Mouse (Mus musculus): ENCODE data around the gene Ccl12.

Ccl12 gene

DNA sequence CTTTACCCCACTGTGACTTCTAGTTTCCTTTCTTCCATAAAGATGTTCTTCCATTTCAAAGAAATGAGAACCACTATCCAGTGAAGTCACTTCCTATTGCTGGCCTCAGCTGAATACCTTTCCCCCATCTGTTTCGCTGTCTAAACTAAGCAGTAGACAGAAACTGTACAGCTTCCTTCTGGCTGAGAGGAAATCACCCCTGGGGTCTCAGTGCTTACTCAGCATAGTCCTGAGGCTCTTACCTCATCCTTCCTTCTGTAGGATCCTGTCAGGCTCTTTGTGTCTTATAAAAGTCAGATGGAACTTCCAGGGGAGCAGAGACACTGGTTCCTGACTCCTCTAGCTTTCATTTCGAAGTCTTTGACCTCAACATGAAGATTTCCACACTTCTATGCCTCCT lies at the start of gene Ccl12:
Ccl12 (plus strand) TSS at position 317 of the 400 bp plus-strand sequence.
- DNase-seq (ENCODE audit: low read depth, low spot score) = no peak

DNA sequence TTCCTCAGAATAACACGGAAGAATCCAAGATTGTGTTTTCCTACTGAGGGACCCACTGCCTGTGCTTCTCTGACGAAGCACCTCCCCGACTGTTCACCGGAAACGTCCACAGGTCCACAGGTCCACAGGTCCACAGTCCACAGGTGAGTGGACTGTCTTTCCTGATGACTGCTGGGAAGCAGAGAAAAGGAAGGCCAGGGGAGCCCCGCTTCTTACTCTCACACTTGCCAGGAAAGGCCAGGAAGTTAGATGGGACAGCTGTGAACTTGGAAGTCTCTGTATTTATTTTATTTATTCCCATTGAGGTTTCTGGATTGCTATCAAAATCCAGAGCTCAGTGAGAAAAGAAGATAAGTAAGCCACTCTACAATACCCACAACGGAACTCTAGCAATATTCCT lies 47.8 kb upstream of the Ccl12 start:
- DNase-seq (ENCODE audit: low read depth, low spot score) = no peak

DNA sequence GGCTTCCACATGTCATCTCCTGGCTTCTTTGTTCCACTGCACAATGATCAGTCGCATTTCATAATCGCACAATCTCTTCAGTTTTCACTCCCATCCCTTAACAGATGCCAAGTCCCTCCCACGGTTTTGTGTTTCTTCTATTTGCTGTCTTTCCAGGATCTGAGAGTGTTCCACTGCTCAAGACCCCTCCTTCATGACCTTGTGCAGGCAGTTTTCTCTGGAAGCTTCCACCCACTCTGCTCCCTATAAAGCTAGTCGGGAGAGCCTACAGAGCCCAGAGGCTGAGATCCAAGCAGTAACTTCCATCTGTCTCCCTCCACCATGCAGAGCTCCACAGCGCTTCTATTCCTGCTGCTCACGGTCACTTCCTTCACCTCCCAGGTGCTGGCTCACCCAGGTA lies 44.0 kb upstream of the Ccl12 start, which contains the start of gene Ccl11:
Ccl11 (plus strand) TSS at position 178 of the 400 bp plus-strand sequence.
- no peak for DNase-seq (ENCODE audit: low read depth, low spot score)

DNA sequence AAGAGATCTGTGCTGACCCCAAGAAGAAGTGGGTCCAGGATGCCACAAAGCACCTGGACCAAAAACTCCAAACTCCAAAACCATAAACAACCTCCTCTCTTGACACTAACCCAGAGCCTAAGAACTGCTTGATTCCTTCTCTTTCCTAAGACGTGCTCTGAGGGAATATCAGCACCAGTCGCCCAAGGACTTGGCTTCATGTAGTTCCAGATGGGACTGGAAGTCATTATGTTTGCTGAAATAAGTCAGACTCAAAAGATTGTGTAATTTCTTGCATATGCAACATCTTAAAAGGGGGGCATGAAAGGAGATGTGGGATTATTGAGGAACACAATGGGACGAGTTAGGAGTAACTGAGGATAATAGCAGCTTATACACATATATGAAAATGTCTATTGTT lies 39.4 kb upstream of the Ccl12 start:
- no peak for DNase-seq (ENCODE audit: low read depth, low spot score)

DNA sequence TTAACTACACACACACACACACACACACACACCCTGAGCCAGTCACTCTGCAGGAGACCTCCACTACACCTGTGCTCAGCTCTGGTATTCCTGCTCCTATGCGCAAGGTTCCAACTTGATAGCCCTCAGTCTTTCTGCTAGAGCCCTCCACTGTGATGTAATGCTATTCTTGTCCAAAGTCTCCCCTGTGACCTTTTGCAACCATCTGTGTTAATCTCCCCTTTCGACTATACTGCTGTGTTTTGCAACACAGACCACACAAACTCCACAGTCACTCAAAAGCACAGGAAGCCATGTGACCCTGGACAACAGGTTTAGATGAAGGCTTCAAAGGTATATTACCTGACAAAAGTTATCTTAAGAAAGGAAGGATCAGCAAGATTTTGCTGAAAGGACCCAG lies 38.2 kb upstream of the Ccl12 start:
- no peak for DNase-seq (ENCODE audit: low read depth, low spot score)

DNA sequence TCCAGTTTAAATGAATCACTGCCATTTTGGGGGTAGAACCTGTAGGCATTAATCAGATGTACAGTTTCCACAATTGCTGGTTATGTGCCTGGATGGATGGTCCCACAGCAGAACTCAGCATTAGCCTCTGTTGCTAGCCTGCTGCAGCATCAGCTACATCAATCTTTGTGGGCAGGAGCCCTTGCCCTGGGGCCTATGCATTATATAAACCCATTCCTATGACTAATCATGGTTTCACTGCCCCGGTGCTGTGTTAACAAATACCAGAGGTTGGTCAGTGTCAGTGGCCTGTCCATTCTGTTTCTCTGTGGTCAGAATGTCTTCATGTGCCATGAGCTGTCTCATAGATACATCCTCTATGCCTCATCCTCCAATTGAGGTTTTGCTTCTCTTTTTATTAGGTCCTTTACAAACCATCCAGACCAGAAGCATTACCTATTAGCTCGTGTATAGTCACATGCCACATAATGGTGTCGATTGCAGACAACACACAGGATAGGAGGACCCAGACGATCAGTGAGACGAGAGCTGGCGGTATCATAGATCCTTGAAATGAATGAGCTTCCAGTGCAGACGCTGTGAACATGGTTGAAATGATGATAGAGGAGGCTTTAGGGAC lies 34.6 kb upstream of the Ccl12 start:
- no peak for DNase-seq (ENCODE audit: low read depth, low spot score)

DNA sequence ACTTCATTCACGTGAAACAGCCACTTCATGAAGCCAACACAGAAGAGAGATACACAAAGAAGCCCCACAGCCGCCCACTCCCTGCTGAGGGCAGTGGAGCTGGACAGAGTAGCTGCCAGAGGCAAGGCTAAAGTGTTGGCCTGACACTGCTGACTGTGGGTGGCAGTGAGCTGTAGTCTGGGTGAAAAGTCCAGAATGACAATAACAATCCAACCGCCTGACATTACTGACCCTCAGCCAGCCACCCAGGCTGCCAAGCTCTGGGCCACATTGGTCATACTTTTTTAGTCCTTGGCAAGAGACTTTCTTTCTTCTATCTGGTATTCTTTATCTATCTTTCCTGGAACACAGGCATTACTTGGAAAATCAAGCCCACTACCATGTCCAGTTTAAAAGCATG lies 30.6 kb upstream of the Ccl12 start:
- no peak for DNase-seq (ENCODE audit: low read depth, low spot score)

DNA sequence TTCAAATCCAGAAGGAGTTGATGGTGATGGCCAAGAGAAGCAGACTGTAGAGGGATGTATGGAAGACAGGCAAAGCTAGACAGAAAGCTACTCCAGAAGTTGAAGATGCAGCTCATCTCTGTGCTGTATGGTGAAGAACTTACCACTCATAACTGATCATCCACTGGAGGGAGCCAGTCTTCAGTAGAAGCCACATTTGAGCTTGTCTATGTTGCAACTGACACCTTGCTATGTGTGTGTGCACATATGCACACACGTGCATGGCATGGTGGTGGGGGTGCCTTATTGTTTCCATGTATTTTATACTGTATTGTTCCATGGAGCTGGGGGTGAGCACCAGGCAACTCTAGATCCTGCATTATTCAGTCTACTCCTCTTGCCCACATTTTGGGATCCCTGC lies 29.3 kb upstream of the Ccl12 start:
- no peak for DNase-seq (ENCODE audit: low read depth, low spot score)

DNA sequence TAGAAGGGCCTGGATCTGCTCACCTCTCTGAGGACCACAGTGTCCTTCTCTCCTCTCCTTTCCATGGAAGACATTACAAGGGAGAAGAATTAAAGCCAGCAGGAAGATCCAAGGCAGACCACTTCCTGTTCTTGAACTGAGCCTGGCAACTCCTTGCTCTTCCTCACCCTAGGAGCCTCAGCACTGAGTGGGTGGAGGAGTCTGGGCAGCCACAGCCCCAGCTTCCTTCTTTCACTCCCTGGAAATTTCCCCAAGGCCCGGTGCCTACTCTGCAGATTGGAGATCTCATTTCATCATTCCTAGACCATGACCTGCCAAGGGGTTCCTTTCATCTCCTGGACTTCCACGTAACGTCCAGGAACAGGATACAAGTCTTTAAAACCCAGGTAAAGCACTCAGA lies 28.7 kb upstream of the Ccl12 start:
- DNase-seq (ENCODE audit: low read depth, low spot score) = no peak

DNA sequence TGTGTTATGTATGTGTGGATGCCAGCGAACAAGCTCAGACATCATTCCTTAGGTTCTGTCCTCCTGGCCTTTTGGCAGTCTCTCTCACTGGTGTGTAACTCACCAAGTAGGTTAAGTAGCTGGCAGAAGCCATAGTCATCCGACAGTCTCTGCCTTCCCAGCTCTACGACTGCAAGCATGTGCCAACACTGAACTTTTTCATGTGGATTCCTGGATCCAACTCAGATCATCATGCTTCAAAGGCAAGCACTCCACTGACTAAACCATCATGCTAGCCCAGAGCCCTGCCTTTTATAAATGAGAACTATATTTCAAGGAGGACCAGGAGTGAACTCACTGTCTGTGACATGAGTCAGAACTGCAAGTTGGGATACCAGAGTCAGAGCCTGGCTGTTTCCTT lies 28.0 kb upstream of the Ccl12 start:
- no peak for DNase-seq (ENCODE audit: low read depth, low spot score)

DNA sequence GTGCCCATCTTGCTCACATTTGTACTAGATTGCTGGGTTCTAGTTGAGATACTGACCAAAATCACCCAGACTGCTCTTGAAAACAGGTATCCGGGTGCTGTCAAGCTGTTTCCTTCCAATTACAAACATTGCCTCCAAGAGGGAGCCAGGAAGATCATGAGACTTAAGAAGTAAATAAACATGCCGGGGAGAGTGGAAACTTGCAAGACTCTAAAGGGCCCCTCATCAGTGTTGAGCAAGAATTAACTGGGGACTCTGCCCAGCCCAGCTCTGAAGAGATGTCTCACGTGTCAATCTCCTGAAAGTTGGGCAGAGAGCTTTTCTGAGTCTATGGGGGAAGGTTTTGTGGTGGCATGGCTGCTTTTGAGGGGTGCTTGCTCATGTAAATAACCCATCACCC lies 24.6 kb upstream of the Ccl12 start:
- DNase-seq (ENCODE audit: low read depth, low spot score) = no peak

DNA sequence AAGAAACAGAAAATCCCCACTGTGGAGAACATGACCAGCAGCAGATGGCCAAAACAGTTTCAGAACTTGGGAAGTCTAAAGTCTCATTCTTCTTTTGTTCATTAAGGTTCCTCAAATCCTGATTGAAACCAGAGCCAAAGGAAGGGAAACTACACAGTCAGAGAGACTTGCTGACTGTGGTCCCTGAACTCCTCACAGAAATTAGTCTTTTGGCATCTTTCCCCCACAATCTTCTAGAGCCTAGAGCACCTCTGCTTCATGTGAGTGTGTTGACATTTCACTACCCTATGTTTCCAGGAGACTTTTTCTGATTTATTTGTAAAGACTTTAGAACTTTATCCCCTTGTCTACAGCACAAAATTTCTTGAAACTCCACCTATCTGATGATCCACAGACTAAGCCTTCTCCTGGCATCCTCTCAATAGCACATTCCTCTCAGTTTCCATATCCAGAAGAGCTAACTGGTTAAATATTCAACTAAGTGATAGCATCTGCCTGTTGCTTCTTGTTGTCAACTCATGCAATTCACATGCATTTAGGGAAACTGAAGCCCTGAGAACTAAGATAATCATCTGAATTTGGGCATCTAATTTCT lies 23.4 kb upstream of the Ccl12 start:
- DNase-seq (ENCODE audit: low read depth, low spot score) = no peak

DNA sequence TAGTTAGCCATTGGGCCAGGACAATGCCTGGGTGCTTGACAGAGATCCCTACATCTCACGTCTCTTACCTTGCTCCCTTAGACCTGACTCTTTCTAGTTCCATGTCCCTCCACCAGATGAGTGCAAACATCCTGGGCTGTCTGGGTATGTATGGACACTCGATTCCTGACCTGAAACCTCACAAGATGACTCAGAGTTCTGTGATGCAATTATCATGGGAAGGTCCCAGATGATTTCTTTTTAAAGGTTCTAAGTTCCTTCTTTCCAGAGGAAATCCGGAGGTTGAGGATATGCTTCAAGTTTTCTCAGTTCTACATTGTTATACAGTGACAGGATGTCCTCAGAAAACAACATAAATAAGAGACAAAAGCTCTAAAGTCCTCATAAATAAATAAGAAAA lies 20.8 kb upstream of the Ccl12 start:
- DNase-seq (ENCODE audit: low read depth, low spot score) = no peak

DNA sequence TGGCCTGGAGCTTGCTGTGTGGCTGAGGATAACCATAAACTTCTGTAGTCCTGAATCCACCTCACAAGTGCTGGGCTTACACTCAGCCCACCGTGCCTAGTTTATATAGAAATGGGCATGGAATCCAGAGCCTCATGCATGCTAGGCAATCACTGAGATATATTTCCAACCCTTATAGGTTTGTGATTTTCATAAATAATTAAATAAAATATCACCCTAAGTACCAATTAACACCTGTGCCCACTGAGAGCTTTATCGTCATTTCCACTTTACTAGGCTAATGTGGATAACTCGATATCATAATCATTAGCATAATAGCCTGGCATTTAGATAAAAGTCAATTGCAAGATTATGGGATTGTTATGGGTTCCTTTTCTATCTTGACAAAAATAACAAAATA lies 17.3 kb upstream of the Ccl12 start:
- no peak for DNase-seq (ENCODE audit: low read depth, low spot score)

DNA sequence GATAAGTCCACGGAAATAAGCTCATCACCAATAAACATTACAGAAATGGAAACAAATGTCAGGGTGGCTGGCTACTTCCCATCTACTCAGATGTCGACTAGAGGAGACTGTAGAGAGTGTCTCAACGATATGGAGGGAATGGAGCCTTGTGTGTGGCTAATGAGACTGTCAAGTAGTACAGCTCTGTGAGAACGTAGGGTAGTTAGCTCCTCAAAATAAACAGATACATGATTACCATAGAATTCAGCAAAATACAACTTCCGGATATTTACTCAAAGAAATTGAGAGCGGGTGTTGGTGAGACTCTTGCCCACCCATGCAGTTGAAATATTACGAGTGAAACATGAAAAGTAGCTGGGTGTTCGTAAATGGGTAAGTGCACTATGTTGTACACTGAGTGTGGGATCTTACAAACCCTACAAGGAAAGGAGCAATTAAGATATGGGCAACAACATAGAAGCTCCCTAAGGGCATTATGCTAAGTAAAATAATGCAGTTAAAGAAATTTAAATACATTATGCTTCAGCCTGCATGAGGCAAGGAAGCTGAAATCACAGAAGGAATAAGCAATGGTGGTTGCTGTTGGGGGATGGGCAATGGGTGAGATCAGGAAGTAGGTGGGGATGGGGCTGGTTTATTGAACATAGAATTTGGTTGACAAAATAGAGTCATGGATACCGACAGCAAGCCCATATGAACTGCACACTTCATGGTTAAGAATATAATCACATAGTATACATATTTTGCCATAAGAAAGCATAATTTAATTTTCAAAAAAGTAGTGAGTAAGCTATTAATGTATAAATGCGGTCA lies 1.9 kb upstream of the Ccl12 start:
- no peak for DNase-seq (ENCODE audit: low read depth, low spot score)

DNA sequence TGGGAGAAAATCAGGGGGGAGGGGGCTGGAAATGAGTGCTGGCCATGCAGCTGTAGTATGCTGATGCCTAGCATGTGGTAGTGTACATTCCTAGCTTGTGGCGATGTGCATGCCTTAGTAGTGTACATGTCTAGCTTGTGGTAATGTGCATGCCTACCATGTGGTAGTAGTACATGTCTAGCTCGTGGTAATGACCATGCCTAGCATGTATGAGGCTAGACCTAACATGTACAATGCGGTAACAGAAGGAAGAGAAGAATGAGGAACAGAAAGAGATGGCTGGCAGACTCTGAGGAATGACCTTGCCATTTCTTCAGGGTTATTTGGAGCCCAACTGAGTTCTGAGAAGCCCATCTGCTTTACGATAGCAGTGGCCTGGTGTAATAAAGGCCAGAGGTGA lies 558 bp upstream of the Ccl12 start:
- no peak for DNase-seq (ENCODE audit: low read depth, low spot score)

DNA sequence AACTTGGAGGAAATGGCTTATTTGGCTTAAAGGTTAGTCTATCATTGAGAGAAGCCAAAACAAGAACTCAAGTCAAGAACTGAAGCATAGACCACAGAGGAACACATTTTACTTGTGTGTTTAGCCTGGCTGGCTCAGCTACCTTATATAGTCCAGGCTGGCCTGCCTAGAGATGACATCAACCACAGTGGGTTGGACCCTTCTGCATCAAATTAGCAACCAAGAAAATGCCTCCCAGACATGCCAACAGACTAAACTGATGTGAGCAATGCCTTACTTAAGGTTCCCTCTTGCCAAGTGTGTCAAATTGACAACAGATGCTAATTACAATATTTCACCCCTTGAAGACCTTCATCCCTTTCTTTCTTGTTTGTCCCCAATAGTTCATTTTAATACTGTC lies 8.0 kb downstream of the Ccl12 start:
- DNase-seq (ENCODE audit: low read depth, low spot score) = no peak

DNA sequence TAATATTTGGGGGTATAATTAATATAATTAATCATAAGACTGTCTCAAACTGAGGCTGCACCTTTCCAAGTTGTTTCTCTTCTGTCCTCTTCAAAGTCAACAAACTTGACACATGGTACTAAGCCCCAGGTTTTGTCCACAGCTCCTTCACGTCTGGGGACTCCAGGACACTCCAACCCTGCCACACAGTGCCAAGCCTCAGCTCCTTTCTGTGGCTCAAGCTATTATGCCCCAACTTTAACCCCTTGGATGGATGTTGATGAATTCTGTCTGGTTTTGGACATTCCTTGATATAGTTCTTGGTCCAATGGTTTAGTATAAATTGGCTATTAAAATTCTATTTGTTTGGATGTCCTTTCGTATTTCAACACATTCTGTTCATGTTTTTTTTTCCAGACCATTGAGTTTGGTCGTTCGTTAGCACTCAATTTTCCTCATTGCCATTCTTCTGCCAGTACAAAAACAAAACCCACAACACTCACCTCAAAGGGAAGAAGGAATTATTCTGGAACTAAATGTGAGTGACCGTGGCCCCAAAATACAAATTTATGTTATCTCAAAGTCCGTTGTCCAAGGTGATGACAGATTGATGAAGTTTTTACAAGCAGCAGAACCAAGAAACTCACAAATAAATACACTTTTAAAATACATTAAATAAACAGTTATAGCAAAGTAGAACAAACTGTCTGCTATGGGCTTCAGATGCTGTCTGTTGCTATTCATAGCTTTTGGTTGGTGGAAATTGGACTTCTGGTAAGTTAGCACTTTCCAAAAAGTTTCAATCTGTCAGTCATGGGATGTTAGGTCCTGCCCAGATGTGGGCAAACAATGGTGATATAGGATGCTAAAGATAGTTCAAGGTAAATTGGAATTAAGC lies 9.0 kb downstream of the Ccl12 start:
- no peak for DNase-seq (ENCODE audit: low read depth, low spot score)

DNA sequence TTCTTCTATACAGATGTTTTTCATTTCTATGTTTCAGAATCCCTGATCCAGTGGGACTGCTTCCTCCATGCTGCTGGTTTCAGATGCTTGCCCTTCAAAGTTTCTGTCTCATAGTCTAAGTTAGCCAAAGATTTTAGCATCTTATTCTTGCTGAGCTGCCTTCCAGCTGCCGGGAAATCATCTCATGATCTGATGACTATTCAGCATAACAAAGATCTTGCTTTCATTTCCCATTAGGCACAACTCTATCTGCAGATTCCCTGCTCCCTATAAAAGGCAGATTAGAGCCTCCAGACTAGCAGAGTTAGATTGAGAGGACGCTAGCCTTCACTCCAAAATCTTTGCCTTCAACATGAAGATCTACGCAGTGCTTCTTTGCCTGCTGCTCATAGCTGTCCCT lies 13.2 kb downstream of the Ccl12 start, which contains the start of gene Ccl8:
Ccl8 (plus strand) TSS at position 301 of the 400 bp plus-strand sequence.
- DNase-seq (ENCODE audit: low read depth, low spot score) = no peak

DNA sequence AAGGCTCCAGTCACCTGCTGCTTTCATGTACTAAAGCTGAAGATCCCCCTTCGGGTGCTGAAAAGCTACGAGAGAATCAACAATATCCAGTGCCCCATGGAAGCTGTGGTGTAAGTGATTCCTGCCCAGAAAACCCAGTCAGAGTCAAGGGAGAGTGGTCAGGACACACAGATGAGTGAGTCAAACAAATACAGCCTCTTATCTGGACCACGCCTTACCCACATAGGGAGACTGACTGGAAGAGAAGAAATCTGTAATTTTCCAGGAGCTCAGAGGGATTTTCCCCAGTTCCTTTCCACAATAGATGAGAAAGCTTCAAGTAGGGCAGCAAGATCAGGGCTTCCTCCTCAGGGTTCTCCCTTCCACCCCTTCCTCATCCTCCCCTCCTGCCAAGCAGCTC lies 14.4 kb downstream of the Ccl12 start:
- DNase-seq (ENCODE audit: low read depth, low spot score) = no peak

DNA sequence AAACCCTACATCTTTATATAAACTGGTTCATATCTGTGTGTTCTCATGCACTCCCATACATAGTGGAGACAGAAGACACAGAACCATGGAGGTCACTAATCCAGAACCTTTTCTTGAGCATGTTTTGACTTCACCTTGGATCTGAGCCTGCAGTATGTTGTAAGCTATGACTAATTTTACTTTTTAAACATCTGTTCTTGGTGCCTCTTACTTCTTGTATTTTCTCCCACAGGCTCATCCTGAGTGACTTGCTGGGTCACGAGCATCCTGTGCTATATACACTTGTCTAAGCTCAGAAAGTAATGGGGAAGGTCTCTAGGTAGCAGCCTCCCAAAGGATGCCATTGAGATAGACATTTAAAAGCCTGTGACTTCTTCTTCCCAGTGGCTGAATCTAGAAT lies 31.3 kb downstream of the Ccl12 start:
- DNase-seq (ENCODE audit: low read depth, low spot score) = no peak

DNA sequence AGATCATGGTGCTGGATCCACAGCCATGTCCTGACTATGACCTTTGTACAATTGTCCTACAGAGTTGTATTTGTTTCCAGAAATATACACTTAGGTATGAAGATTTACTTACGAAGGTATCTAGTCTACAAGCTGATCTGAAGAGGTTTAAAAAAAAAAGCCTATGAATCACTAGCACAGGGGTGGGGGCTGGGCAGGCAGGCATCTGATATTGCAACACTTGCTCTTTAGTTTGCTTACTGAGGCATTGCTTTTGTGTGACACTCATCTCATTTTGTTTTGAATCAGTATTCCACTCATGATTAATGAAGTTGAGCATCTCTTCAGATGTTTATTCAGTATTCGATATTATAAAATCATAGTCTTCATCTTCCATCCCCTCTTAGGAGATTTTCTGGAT lies 34.6 kb downstream of the Ccl12 start:
- no peak for DNase-seq (ENCODE audit: low read depth, low spot score)

Data from forelimb bud, embryonic 11.5 days (tissue).